Mouse (Mus musculus) kidney, postnatal 10 days (tissue): Measurements from ENCODE around the gene Hist1h3g.
"Not testable (repeated sequence)": the region's sequence is repeated elsewhere in the genome, so short reads cannot be mapped to it uniquely, and the experiment has no call there.

Source experiments
- DNase-seq: peaks from one replicate; pipeline ENCODE4 v3.0.0; 2021; ENCODE audit warnings: mixed read lengths

Hist1h3g gene

GRCm38 (mm10) chr13:23536076-23536822 lies 1.0 kb downstream of the Hist1h3g start:
- DNase-seq, result no peak

GRCm38 (mm10) chr13:23537006-23537710 lies 1.9 kb downstream of the Hist1h3g start:
- DNase-seq, result no peak

- no peak for DNase-seq
Observed at GRCm38 (mm10) chr13:23538249-23538648, 3.0 kb downstream of the Hist1h3g start.

GRCm38 (mm10) chr13:23539821-23540220 lies 4.6 kb downstream of the Hist1h3g start:
- not testable (repeated sequence) for DNase-seq

- DNase-seq, result no peak
Observed at GRCm38 (mm10) chr13:23541497-23541896, 6.3 kb downstream of the Hist1h3g start.

- DNase-seq, result not testable (repeated sequence)
Observed at GRCm38 (mm10) chr13:23542225-23542980, 7.2 kb downstream of the Hist1h3g start.

- peak; percentile 72 for DNase-seq
Observed at GRCm38 (mm10) chr13:23542999-23543607, 7.9 kb downstream of the Hist1h3g start, which contains the start of gene Hist1h2bh. Gene Hist1h2bh, minus strand, starts transcription at chr13:23543392.

- peak; percentile 73 for DNase-seq
Observed at GRCm38 (mm10) chr13:23543965-23544786, 9.0 kb downstream of the Hist1h3g start, which contains the start of gene Hist1h3f. Gene Hist1h3f, plus strand, starts transcription at chr13:23544052.

- DNase-seq, result not testable (repeated sequence)
Observed at GRCm38 (mm10) chr13:23544787-23545120, 9.5 kb downstream of the Hist1h3g start.

GRCm38 (mm10) chr13:23546694-23547093 lies 11.5 kb downstream of the Hist1h3g start:
- DNase-seq, result no peak

- no peak for DNase-seq
Observed at GRCm38 (mm10) chr13:23550761-23551145, 15.5 kb downstream of the Hist1h3g start.

- peak; percentile 91 for DNase-seq
Observed at GRCm38 (mm10) chr13:23551146-23551834, 16.1 kb downstream of the Hist1h3g start, which contains the start of gene Hist1h4f. Gene Hist1h4f, minus strand, starts transcription at chr13:23551648.

- DNase-seq, result no peak
Observed at GRCm38 (mm10) chr13:23551931-23552914, 17.0 kb downstream of the Hist1h3g start.

GRCm38 (mm10) chr13:23552962-23553361 lies 17.7 kb downstream of the Hist1h3g start, which contains the start of gene Hist1h1d:
Gene Hist1h1d, plus strand, starts transcription at chr13:23553262.
- DNase-seq, result no peak

GRCm38 (mm10) chr13:23554393-23554792 lies 19.2 kb downstream of the Hist1h3g start:
- DNase-seq, result no peak

GRCm38 (mm10) chr13:23554925-23555838 lies 20.0 kb downstream of the Hist1h3g start:
- peak; percentile 83 for DNase-seq

- peak; percentile 85 for DNase-seq
Observed at GRCm38 (mm10) chr13:23555839-23556416, 20.7 kb downstream of the Hist1h3g start.

- DNase-seq, result no peak
Observed at GRCm38 (mm10) chr13:23556906-23557305, 21.7 kb downstream of the Hist1h3g start.
